Mouse (Mus musculus) erythroblast, embryonic 14.5 days (primary cell): ENCODE data around the gene Hoxc4.

Experiments used
- GATA1 ChIP-seq: IDR thresholded peaks from 2 replicates; pipeline ENCODE4 v1.6.1; 2012; ENCODE audit warnings: low read length, inconsistent platforms, mixed read lengths
- TAL1 ChIP-seq: IDR thresholded peaks from 3 replicates; pipeline ENCODE4 v1.6.1; 2012; ENCODE audit warnings: low read length, inconsistent platforms, mixed read lengths

GRCm38 (mm10) chr15:102984521-102984920 is 34.2 kb upstream of the Hoxc4 start:
- no peak for TF ChIP-seq GATA1
- no peak for TF ChIP-seq TAL1
